Mouse (Mus musculus) left cerebral cortex, postnatal 10 days (tissue): ENCODE measurements around the gene Tinagl1. TPM values are rescaled to one million over a fixed set of nuclear protein-coding genes. Genes with fewer than 3 reads are reported as not detected.

Experiments
- DNase-seq, 2 experiments: peaks; one replicate each; pipeline ENCODE4 v3.0.0; 2021 to 2022; ENCODE audit warnings: low spot score in 2 of 2, mixed read lengths in 1 of 2; ENCODE audit errors: extremely low spot score in 1 of 2
- intact Hi-C: fragments of 180-260 bp; cut with DNase I; formaldehyde crosslinking; loops from one replicate; pipeline ENCODE4 v1.15.1; 2025
- total RNA-seq, 2 experiments: library from RNA; stranded (reverse); gene quantifications; 2 replicates each; pipeline ENCODE4 v1.2.3; 2021

Tinagl1 gene
- total RNA-seq, 2 experiments from 2014 or later, result 2.3 to 2.7 TPM

- DNase-seq, result peak in 1 of 2 experiments; percentile 29
- intact Hi-C loops, result no loop called here
Measured at GRCm38 (mm10) chr4:130183023-130183422, 8.1 kb upstream of the Tinagl1 start.

- intact Hi-C loops, result no loop called here
Measured at GRCm38 (mm10) chr4:130181886-130182285, 7.0 kb upstream of the Tinagl1 start.

DNA sequence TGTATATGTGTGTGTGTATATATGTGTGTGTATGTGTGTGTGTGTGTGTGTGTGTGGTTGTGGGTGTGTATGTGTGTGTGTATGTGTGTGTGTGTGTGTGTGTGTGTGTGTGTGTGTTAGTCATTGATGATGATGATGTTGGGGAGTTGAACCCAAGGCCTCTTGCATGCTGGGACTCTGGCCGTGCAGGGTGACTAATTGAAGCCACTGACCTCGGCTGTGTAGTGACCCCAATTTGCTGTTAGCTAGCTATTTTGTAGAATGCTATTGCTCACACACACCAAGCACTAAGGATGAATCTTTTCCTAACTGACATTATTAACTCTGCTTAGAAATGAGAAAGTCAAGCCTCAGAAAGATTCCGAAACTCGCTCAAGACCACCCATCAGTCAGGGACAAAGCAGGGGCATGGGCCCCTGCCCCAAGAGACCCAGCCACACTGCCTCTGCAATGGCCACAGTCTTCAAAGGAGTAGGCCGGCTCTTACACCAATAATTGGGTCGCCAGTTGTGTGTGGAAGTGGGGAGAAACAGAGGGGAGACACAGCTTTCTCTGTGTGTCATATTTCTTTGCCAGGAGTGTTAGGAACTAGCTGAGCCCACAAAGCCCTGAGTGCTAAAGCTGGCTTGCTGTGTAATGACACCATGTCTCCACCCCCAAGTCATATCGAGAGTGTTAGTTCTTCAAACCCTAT, 6.1 kb upstream of the Tinagl1 start:
- DNase-seq, result no peak

More at GRCm38 (mm10) chr4:130181886-130182285, 7.0 kb upstream of the Tinagl1 start:
- no peak for DNase-seq

DNA sequence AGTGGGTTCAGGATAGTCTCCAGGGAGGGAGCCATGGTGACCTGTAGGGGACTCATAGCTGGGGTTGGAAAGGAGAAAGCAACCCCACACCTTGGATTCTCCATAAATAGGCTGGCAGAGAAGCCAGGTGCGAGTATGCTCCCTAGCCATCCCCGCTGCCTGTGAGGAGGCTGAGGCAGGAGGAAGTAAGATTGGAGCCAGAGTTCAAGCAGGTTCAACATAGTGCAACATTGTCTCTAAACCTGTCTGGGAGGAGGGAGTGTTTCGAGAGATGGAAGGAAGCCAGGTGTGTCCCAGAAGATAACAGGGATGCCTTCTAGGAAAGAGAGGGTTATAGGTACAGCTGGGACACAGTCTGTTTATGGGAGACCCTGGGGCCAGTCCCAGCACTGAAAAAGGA, 5.0 kb upstream of the Tinagl1 start:
- intact Hi-C loops, result no loop called here
- DNase-seq, result no peak

More for the DNA sequence above, 6.1 kb upstream of the Tinagl1 start:
- intact Hi-C loops, result no loop called here

DNA sequence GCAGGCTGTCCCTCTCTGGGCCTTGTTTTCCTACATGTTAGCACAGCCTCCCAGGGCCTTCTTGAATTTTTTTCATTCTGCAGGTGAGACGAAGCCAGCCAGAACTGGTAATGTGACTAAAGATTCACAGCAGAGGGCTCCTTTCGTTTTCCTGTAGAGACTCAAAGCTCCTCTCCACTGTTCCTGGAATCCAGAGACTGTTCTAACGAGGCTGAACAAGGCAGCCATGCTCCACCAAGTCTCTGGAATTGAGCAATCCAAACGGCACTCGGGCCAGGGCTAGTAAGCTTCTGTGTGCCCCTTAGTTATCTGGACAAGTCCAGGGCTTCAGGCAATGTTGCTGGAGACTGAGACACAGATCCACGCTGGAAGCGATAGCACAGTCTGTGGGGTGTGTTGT, 2.6 kb upstream of the Tinagl1 start:
- DNase-seq, result no peak
- intact Hi-C loops, result no loop called here

- intact Hi-C loops, result no loop called here
- DNase-seq, result peak in 1 of 2 experiments; percentile 62
Measured at GRCm38 (mm10) chr4:130177087-130177486, 2.2 kb upstream of the Tinagl1 start.

GRCm38 (mm10) chr4:130176156-130176720, 1.3 kb upstream of the Tinagl1 start:
- intact Hi-C loops, result no loop called here
- DNase-seq, result no peak

DNA sequence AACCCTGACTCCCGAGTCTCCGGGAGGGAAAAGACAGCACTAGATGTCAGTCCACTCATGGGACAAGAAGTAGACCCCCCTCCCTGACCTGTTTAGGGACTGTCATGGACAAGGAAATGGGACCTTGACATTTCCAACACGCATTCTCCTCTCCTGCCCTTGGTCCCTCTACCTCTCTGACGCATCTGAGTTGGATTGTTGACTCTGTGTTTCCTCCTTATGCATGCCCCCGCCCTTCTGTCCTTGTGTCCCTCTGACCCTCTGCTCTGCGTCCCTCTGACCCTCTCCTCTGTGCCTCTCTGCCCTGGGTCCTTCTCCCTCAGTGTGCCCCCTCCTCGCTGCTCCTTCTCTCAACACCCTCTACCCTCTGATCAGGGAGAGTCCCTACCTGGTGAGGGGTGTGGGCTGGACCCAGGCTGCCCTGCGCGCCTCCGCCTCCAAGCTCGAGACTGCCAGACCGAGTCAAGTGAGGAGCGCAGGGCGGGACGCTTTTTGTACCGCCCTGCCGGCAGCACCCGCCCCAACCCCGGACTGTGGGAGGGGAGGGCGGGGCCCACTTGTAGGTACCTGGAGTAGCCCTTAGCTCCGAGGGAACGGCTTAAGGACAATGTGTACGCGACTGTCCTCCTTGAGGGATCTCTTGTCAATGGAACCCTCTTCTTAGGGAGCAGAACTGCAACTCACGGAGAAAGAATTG, 439 bp downstream of the Tinagl1 start:
- intact Hi-C loops, result no loop called here
- peak in 1 of 2 experiments; percentile 59 for DNase-seq

DNA sequence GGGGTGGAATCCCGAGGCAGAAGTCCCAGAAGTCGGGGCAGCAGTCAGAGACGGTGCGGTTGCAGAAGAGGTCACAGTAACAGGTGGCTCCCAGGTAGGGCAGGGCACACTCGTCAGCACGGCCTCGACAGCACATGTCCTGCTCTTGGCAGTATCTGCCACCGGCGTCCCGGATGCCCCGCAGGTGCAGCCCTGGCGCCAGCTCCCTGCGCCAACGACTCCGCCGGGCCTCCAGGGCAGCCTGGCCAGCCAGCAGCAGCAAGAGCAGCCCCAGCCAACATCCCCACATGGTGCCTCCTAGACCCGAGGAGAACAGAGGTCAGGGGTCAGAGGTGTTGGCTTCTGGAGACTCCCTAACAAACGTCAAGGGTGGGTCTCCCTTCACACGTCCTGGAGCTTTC, 1.0 kb downstream of the Tinagl1 start:
- no peak for DNase-seq
- intact Hi-C loops, result no loop called here

GRCm38 (mm10) chr4:130173060-130173822, 1.7 kb downstream of the Tinagl1 start:
- no peak for DNase-seq
- intact Hi-C loops, result no loop called here

DNA sequence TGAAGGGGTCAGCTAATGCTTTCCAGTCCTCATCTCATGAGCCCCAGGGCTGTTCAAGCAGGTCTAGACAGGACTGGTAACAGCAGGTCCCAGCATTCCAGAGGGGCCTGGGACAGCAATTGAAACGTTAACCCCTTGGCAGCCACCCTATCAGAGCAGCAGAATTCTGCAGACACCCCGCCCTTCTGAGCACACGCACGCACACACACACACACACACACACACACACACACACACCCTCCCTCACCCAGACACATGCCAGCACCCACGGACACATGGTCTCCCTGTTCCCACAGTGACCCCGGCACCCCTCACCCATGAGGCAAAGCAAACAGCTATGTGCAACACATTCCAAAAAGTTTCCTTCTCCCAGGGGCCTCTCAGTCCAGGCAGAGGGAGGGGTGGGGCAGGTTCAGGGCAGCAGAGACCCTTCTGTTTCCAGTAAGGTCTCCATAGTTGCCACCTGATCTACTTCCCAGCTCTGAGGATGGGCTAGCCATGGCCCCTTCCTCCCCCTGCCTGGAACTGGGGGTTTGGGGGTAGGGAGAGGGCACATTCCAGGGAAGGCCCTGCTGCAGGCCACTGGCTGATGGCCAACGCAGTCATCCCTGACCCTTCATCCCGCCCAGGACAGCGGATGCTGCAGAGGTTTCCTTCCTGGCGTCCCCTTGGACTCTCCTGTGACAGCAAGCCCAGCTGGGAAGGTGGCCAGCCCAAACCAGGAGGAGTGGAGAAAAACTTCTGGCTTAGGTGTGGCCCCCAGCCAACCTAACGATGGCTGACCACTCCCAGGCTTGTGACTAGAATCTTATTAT, 2.8 kb downstream of the Tinagl1 start:
- intact Hi-C loops, result no loop called here
- DNase-seq, result peak in 1 of 2 experiments; percentile 78

DNA sequence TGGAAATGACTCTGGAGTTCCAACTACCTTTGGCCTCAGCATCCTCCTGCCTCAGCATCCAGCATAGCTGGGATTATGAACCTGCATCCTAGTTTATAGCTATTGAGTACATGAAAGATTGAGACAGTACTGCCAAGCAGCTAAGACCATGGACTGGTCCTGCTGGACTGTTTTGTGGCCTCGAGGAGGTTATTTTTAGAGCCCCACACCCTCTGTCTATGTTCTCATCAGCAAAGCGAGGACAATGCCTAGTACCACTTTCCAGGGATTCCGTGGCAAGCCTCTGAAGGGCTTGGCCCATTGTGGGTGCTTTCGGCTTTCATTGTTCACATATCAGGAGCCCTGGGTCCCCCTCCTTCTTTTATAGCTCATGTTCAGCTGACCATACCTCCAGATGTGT, 4.6 kb downstream of the Tinagl1 start:
- no peak for DNase-seq
- intact Hi-C loops, result no loop called here

DNA sequence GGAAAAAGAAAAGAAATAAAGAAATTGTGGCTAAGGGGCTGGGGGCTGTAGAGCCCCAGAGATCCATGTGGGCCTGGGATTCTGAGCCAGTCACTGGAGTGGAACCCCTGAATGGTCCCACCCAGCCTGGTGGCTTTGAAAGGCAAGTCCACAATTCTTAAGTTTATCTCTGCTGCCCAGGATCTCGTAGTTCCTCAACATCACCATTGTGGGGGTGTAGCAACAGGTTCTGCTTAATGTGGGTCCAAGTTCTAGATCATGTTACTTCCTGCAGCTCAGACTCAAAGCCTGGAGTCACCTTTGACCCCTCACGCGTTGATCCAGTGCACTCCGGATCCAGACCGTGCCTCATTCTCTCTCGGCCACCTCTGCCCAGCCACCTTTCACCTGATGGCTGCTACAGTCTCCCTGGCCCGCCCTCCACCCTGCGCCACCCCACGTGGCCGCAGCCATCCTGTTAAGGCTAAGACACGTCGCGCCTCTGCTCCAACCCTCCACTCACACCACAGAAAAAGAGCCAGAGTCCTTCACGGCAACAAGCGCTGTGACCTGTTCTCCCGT, 5.4 kb downstream of the Tinagl1 start:
- intact Hi-C loops, result no loop called here
- no peak for DNase-seq

DNA sequence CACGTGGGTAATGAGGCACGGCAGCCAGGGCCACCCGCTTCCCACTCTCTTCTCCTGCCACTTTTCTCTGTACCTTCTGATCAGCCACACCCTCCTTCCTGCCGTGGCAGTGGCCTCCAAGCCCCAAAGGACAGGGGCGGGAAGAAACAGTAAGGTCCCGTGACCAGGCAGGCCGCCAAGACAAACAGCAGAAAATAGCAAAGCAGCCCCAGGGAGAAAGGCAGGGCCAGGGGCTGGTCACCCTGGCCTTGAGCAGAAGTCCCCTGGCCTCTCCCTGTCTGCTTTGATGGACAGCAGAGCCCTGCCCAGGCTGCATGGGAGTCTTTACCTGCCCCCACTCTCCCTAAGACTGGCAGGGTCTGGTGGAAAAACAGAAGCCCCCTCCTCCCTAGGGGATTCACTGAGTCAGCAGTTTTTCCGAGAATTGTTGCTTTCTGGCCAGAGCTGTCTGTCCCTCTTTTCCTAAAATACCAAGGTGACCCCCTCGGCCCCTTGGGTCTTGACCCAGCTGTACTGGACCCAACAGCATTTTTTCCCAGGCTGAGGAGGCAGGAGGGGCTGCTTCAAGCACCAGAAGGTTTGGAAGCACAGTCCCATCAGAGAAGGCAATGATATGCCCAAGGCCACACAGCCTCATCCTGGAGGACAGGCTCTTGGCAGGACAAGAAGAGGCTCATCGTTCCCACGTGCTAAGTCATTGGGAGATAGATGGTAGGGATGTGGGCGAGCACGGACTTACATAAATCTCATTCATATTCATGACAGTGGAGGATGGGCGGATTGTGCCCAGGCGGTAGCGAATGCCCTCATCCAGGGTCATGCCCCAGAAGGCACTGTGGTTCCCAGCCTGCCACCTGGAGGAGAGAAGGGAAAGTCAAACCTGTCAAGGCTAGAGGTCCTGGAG, 6.4 kb downstream of the Tinagl1 start:
- intact Hi-C loops, result no loop called here
- DNase-seq, result peak in 1 of 2 experiments; percentile 90

GRCm38 (mm10) chr4:130167814-130168213, 7.1 kb downstream of the Tinagl1 start:
- intact Hi-C loops, result no loop called here
- no peak for DNase-seq

- DNase-seq, result no peak
- intact Hi-C loops, result no loop called here
Measured at GRCm38 (mm10) chr4:130167321-130167720, 7.6 kb downstream of the Tinagl1 start.

DNA sequence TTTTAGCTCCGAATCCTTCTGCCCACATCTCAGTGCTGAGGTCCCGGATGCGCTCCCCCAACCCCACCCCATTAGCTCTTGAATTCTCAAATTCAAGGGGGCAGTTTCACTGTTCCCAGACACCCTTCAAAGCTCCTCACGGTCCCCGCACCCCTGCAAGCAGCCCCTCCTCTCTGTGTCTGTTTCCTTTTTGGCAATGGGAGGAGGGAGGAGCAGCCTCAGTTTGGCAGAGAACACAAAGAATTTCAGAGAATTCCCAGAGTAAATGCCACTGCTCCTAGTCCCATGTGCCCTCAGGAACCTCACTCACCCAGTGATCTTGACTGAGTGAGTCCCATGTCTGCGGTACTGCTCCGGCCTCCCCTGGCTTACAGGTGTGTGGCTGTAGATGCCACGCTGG, 8.3 kb downstream of the Tinagl1 start:
- intact Hi-C loops, result no loop called here
- DNase-seq, result no peak
